Mouse (Mus musculus): ENCODE data around the gene Elmsan1. TPM values are rescaled to one million over a fixed set of nuclear protein-coding genes. Genes with fewer than 3 reads are reported as not detected.

Gene Elmsan1
- 10 to 100 TPM; 90.8 to 95.5 TPM for total RNA-seq (2023)

GRCm38 (mm10) chr12:84218289-84219120, at the start of gene Elmsan1:
Elmsan1 (minus strand) TSS chr12:84218881.

GRCm38 (mm10) chr12:84147954-84148621, 70.6 kb downstream of the Elmsan1 start, which contains the start of gene Pnma1:
Pnma1 (minus strand) TSS chr12:84148489.

GRCm38 (mm10) chr12:84114153-84114994, 104.3 kb downstream of the Elmsan1 start, which contains the start of gene Dnal1:
Dnal1 (plus strand) TSS chr12:84114366.

GRCm38 (mm10) chr12:84100604-84101492, 117.8 kb downstream of the Elmsan1 start, which contains the start of gene Acot6:
Acot6 (plus strand) TSS chr12:84100654.

Other genes starting within 250 kb of the Elmsan1 start
- under 1 TPM in 1 of 2 experiments, not detected in 1; 0.30 TPM for gene Heatr4, start 234.0 kb downstream of the Elmsan1 start, total RNA-seq (2023)
- 10 to 100 TPM; 54.4 to 63.1 TPM for gene Acot2, start 231.0 kb downstream of the Elmsan1 start, total RNA-seq (2023)
- gene Acot1, start 209.4 kb downstream of the Elmsan1 start, total RNA-seq (2023), result 1 to 10 TPM; 1.9 to 5.7 TPM
- under 1 TPM in 1 of 2 experiments, not detected in 1; 0.15 TPM for gene Acot4, start 180.5 kb downstream of the Elmsan1 start, total RNA-seq (2023)
- gene Gm49366, start 179.9 kb downstream of the Elmsan1 start, total RNA-seq (2023), result not detected
- gene Acot3, start 166.7 kb downstream of the Elmsan1 start, total RNA-seq (2023), result not detected
- gene Acot5, start 149.6 kb downstream of the Elmsan1 start, total RNA-seq (2023), result not detected
- gene Acot6, start 118.2 kb downstream of the Elmsan1 start, total RNA-seq (2023), result 1 to 10 TPM; 3.1 to 3.6 TPM
- 1 to 10 TPM in 1 of 2 experiments, under 1 TPM in 1; 0.89 to 1.0 TPM for gene Dnal1, start 104.5 kb downstream of the Elmsan1 start, total RNA-seq (2023)
- gene Pnma1, start 70.4 kb downstream of the Elmsan1 start, total RNA-seq (2023), result 1 to 10 TPM; 8.5 to 9.0 TPM
- 10 to 100 TPM; 17.4 to 19.6 TPM for gene Ptgr2, start 66.4 kb upstream of the Elmsan1 start, total RNA-seq (2023)
- 10 to 100 TPM; 71.7 to 81.9 TPM for gene Zfp410, start 98.0 kb upstream of the Elmsan1 start, total RNA-seq (2023)
- gene Coq6, start 142.8 kb upstream of the Elmsan1 start, total RNA-seq (2023), result 10 to 100 TPM; 22.9 to 23.9 TPM
- 1 to 10 TPM; 1.3 TPM for gene Fam161b, start 143.0 kb upstream of the Elmsan1 start, total RNA-seq (2023)
- gene Entpd5, start 190.1 kb upstream of the Elmsan1 start, total RNA-seq (2023), result 10 to 100 TPM; 40.1 to 47.5 TPM
- 1 to 10 TPM; 1.5 to 1.9 TPM for gene Bbof1, start 190.2 kb upstream of the Elmsan1 start, total RNA-seq (2023)
- 10 to 100 TPM; 34.9 to 37.8 TPM for gene Rnf113a2, start 198.3 kb upstream of the Elmsan1 start, total RNA-seq (2023)
- gene Aldh6a1, start 232.1 kb upstream of the Elmsan1 start, total RNA-seq (2023), result 10 to 100 TPM; 10.8 to 12.8 TPM
- 10 to 100 TPM; 18.6 to 19.0 TPM for gene Lin52, start 232.5 kb upstream of the Elmsan1 start, total RNA-seq (2023)

All from T-cell, adult 66 days (primary cell).